Mouse (Mus musculus): ENCODE measurements at regions not wholly inside any gene's neighbourhood (a gene's known extent, or its start where the extent isn't known, plus 50 kb on each side); places are given as distances from the start of the nearest gene placed in this dataset.
A peak's percentile ranks its signal among the peaks of the same experiment; 100 is the strongest.

DNA sequence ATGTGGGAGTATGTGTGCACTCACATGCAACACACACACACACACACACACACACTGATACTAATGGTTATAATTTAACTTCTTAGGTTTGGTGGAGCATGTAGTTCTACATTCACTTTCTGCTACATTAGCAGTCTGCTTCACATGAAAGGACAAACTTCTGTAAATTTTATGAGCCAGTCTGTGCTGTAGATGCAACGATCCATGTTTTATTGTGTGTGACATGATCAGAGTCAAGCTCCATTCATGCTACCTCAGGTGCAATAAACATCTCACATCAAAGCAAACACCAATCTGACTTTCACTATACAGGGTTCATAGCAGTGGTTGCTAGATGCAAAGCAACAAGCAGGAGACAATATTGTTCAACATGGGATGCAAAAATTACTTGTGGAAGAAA is 235.5 kb downstream of the Fat4 start:
- Histone ChIP-seq H3K36me3 (ENCODE audit: control insufficient read depth, insufficient read depth) (no peaks in the 10 kb centered on the region), H3K27me3 (ENCODE audit: control insufficient read depth, insufficient read depth, insufficient read length) (no peaks in the 10 kb centered on the region), H3K79me2 (ENCODE audit: control insufficient read depth, insufficient read depth) (no peaks in the 10 kb centered on the region), H3K4me3 (no peak overlapping the region), H3K4me2 (ENCODE audit: low read depth) (no peak overlapping the region), H3ac (ENCODE audit: control insufficient read depth, insufficient read length) (no peak overlapping the region)
- TF ChIP-seq POLR2AphosphoS2 (IDR thresholded peaks at IDR 0.05; ENCODE audit: insufficient read length, low read depth) (no peak), E2F4 (IDR thresholded peaks at IDR 0.05; ENCODE audit: insufficient read depth) (no peak), SRF (IDR thresholded peaks at IDR 0.05; ENCODE audit: control insufficient read depth, insufficient read length, low read depth) (no peak), MYOG (IDR thresholded peaks at IDR 0.05; ENCODE audit: control insufficient read depth in 1 of 3, insufficient read depth in 1 of 3, insufficient read length in 2 of 3, low read depth in 2 of 3) (no peak), TCF12 (IDR thresholded peaks at IDR 0.05; ENCODE audit: insufficient read depth, poor library complexity, severe bottlenecking) (no peak), MYOD1 (IDR thresholded peaks at IDR 0.05; ENCODE audit: control insufficient read depth in 1 of 3, insufficient read length in 2 of 3, low read depth in 2 of 3) (no peak), REST (IDR thresholded peaks at IDR 0.05; ENCODE audit: insufficient read depth, insufficient read length) (no peak), CEBPB (IDR thresholded peaks at IDR 0.05; ENCODE audit: insufficient read depth, poor library complexity, severe bottlenecking) (no peak), USF1 (IDR thresholded peaks at IDR 0.05; ENCODE audit: low read depth) (no peak)

DNA sequence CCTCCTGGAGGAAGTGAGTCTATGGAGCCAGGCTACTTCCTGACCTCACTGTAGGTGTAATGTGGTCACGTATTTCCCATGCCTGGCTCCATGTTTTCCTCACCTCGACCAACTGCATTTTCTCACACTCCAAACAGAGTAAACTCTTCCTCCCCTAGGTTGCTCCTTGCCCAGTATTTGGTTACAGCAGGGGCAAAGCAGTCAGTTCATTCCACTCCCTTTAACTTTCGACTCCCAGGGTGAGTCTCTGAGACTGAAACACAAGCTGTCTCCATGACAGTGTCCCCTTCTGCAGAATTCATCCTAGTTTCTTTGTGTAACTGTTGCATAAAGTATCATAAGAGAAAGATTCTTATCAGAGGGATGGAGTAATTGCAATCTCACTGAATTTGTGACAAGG is 243.8 kb downstream of the Fat4 start:
- Histone ChIP-seq H3K27me3 (ENCODE audit: control insufficient read depth, insufficient read depth, insufficient read length) (no peaks in the 10 kb centered on the region), H3K4me2 (ENCODE audit: low read depth) (no peak overlapping the region), H3K36me3 (ENCODE audit: control insufficient read depth, insufficient read depth) (no peaks in the 10 kb centered on the region), H3ac (ENCODE audit: control insufficient read depth, insufficient read length) (no peak overlapping the region), H3K4me3 (no peak overlapping the region), H3K79me2 (ENCODE audit: control insufficient read depth, insufficient read depth) (no peaks in the 10 kb centered on the region)
- TF ChIP-seq MAX (IDR thresholded peaks at IDR 0.05; ENCODE audit: low read depth): no peak
- TF ChIP-seq TCF12 (IDR thresholded peaks at IDR 0.05; ENCODE audit: insufficient read depth, poor library complexity, severe bottlenecking): no peak
- no peak for TF ChIP-seq POLR2AphosphoS2 (IDR thresholded peaks at IDR 0.05; ENCODE audit: insufficient read length, low read depth)
- TF ChIP-seq MYOG (IDR thresholded peaks at IDR 0.05; ENCODE audit: control insufficient read depth in 1 of 3, insufficient read depth in 1 of 3, insufficient read length in 2 of 3, low read depth in 2 of 3): no peak

DNA sequence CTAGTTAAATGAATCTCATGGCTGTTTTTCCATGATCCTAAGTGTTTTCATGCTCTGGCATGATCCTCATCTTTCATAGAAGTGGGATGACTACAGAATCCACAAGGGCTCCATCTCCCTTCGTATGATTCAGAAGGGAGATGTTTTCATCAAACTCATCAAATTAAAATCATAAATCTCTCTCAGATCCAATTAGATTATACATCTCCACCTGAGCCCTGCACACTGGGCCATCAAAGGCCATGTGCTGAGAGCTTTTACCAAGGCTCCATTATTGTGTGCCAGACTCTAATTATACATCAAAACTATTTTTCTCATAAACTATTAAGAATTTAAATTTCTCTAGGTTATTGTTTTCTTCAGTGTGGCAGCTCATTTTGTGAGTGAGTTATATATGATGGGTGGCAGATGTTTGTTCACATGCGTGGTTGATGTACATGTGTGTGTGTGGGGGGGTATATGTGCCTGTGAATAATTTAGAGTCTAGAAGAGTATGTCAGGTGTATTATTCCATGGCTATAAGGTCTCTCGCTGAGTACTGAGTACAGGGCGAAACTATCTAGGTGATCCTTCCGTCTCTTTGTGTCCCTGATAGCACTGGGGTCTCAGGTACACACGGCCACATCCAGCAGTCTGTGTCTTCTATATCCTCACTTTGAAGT is 278.4 kb downstream of the Fat4 start:
- no peak overlapping the region for H3K4me3 ChIP-seq
- no peak overlapping the region for H3ac ChIP-seq (ENCODE audit: control insufficient read depth, insufficient read length)
- no peaks in the 10 kb centered on the region for H3K79me2 ChIP-seq (ENCODE audit: control insufficient read depth, insufficient read depth)
- H3K36me3 ChIP-seq (ENCODE audit: control insufficient read depth, insufficient read depth): no peaks in the 10 kb centered on the region
- H3K27me3 ChIP-seq (ENCODE audit: control insufficient read depth, insufficient read depth, insufficient read length): no peaks in the 10 kb centered on the region
- TF ChIP-seq MYOD1 (IDR thresholded peaks at IDR 0.05; ENCODE audit: control insufficient read depth in 1 of 3, insufficient read length in 2 of 3, low read depth in 2 of 3): no peak
- TF ChIP-seq TCF3 (IDR thresholded peaks at IDR 0.05; ENCODE audit: insufficient read length, low read depth): no peak
- TF ChIP-seq USF1 (IDR thresholded peaks at IDR 0.05; ENCODE audit: low read depth): no peak
- no peak for TF ChIP-seq MAX (IDR thresholded peaks at IDR 0.05; ENCODE audit: low read depth)
- no peak for TF ChIP-seq POLR2A (IDR thresholded peaks at IDR 0.05; ENCODE audit: insufficient read length, low read depth)
- TF ChIP-seq POLR2AphosphoS2 (IDR thresholded peaks at IDR 0.05; ENCODE audit: insufficient read length, low read depth): no peak
- no peak for TF ChIP-seq E2F4 (IDR thresholded peaks at IDR 0.05; ENCODE audit: insufficient read depth)
- TF ChIP-seq REST (IDR thresholded peaks at IDR 0.05; ENCODE audit: insufficient read depth, insufficient read length): no peak
- TF ChIP-seq SRF (IDR thresholded peaks at IDR 0.05; ENCODE audit: control insufficient read depth, insufficient read length, low read depth): no peak
- no peak for TF ChIP-seq MYOG (IDR thresholded peaks at IDR 0.05; ENCODE audit: control insufficient read depth in 1 of 3, insufficient read depth in 1 of 3, insufficient read length in 2 of 3, low read depth in 2 of 3)
- no peak for TF ChIP-seq CEBPB (IDR thresholded peaks at IDR 0.05; ENCODE audit: insufficient read depth, poor library complexity, severe bottlenecking)
- no peak for TF ChIP-seq TCF12 (IDR thresholded peaks at IDR 0.05; ENCODE audit: insufficient read depth, poor library complexity, severe bottlenecking)
- no peak overlapping the region for H3K4me2 ChIP-seq (ENCODE audit: low read depth)

DNA sequence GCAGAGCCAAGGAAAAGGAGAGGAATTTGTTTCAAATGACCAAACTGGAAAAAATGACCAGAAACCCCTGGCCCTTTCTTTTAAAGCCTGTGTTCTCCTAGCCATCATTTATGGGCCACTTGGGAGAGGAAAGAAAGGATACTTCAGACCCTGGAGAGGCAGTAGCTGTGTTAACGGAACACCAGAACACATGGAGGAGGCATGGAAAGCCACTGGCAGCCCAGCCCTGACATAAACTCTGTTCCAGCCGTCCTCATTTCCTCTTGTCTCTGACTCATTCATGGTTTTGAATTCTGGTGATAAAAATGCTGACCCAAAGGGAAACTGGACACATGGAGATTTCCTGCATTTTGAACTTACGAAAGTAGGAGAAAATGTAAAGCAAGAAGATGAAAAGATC is 295.9 kb downstream of the Fat4 start:
- Histone ChIP-seq H3K4me2 (ENCODE audit: low read depth) (peak overlapping the region; percentile 63), H3K27me3 (ENCODE audit: control insufficient read depth, insufficient read depth, insufficient read length) (no peaks in the 10 kb centered on the region), H3K36me3 (ENCODE audit: control insufficient read depth, insufficient read depth) (no peaks in the 10 kb centered on the region), H3ac (ENCODE audit: control insufficient read depth, insufficient read length) (no peak overlapping the region), H3K4me3 (no peak overlapping the region), H3K79me2 (ENCODE audit: control insufficient read depth, insufficient read depth) (no peaks in the 10 kb centered on the region)
- no peak for TF ChIP-seq TCF3 (IDR thresholded peaks at IDR 0.05; ENCODE audit: insufficient read length, low read depth)
- no peak for TF ChIP-seq MYOD1 (IDR thresholded peaks at IDR 0.05; ENCODE audit: control insufficient read depth in 1 of 3, insufficient read length in 2 of 3, low read depth in 2 of 3)
- TF ChIP-seq POLR2AphosphoS2 (IDR thresholded peaks at IDR 0.05; ENCODE audit: insufficient read length, low read depth): no peak
- no peak for TF ChIP-seq MYOG (IDR thresholded peaks at IDR 0.05; ENCODE audit: control insufficient read depth in 1 of 3, insufficient read depth in 1 of 3, insufficient read length in 2 of 3, low read depth in 2 of 3)
- TF ChIP-seq MAX (IDR thresholded peaks at IDR 0.05; ENCODE audit: low read depth): no peak
- no peak for TF ChIP-seq CEBPB (IDR thresholded peaks at IDR 0.05; ENCODE audit: insufficient read depth, poor library complexity, severe bottlenecking)
- TF ChIP-seq E2F4 (IDR thresholded peaks at IDR 0.05; ENCODE audit: insufficient read depth): no peak
- TF ChIP-seq POLR2A (IDR thresholded peaks at IDR 0.05; ENCODE audit: insufficient read length, low read depth): no peak
- TF ChIP-seq USF1 (IDR thresholded peaks at IDR 0.05; ENCODE audit: low read depth): no peak
- TF ChIP-seq SRF (IDR thresholded peaks at IDR 0.05; ENCODE audit: control insufficient read depth, insufficient read length, low read depth): no peak

DNA sequence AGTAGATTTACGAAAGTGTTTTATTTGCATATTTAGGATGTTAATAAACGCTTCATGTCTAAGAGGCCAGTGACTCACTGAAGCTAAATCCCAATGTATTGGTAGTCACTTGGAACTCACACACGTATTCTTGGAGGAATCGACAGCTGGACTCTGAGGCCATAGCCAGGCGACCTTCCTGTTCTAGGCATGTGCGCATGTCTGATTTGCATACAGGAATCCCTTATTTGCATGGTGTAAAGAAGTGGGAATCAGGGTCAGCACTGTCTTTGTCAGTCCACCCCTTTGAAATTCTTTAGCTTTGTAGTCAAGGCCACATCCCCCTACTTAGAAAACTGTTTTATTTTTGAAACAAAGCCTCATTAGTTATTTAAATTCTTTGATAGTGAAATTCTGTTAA is 308.4 kb downstream of the Fat4 start:
- H3K4me2 ChIP-seq (ENCODE audit: low read depth): no peak overlapping the region
- TF ChIP-seq CEBPB (IDR thresholded peaks at IDR 0.05; ENCODE audit: insufficient read depth, poor library complexity, severe bottlenecking): no peak
- no peak for TF ChIP-seq MYOG (IDR thresholded peaks at IDR 0.05; ENCODE audit: control insufficient read depth in 1 of 3, insufficient read depth in 1 of 3, insufficient read length in 2 of 3, low read depth in 2 of 3)
- no peak for TF ChIP-seq USF1 (IDR thresholded peaks at IDR 0.05; ENCODE audit: low read depth)
- TF ChIP-seq TCF12 (IDR thresholded peaks at IDR 0.05; ENCODE audit: insufficient read depth, poor library complexity, severe bottlenecking): no peak
- TF ChIP-seq POLR2AphosphoS2 (IDR thresholded peaks at IDR 0.05; ENCODE audit: insufficient read length, low read depth): no peak
- TF ChIP-seq MAX (IDR thresholded peaks at IDR 0.05; ENCODE audit: low read depth): no peak
- TF ChIP-seq REST (IDR thresholded peaks at IDR 0.05; ENCODE audit: insufficient read depth, insufficient read length): no peak
- no peak for TF ChIP-seq POLR2A (IDR thresholded peaks at IDR 0.05; ENCODE audit: insufficient read length, low read depth)
- no peak for TF ChIP-seq SRF (IDR thresholded peaks at IDR 0.05; ENCODE audit: control insufficient read depth, insufficient read length, low read depth)
- TF ChIP-seq TCF3 (IDR thresholded peaks at IDR 0.05; ENCODE audit: insufficient read length, low read depth): no peak
- no peak for TF ChIP-seq E2F4 (IDR thresholded peaks at IDR 0.05; ENCODE audit: insufficient read depth)
- no peak for TF ChIP-seq MYOD1 (IDR thresholded peaks at IDR 0.05; ENCODE audit: control insufficient read depth in 1 of 3, insufficient read length in 2 of 3, low read depth in 2 of 3)
- H3K36me3 ChIP-seq (ENCODE audit: control insufficient read depth, insufficient read depth): no peaks in the 10 kb centered on the region
- no peak overlapping the region for H3ac ChIP-seq (ENCODE audit: control insufficient read depth, insufficient read length)
- H3K27me3 ChIP-seq (ENCODE audit: control insufficient read depth, insufficient read depth, insufficient read length): no peaks in the 10 kb centered on the region
- no peaks in the 10 kb centered on the region for H3K79me2 ChIP-seq (ENCODE audit: control insufficient read depth, insufficient read depth)
- H3K4me3 ChIP-seq: no peak overlapping the region

All from myocyte (in vitro differentiated cells).